Mouse (Mus musculus) splenic B cell, adult 2 months (primary cell): ENCODE results near the gene Bicc1.

Experiments
- DNase-seq: peaks from one replicate; pipeline ENCODE4 v3.0.0-alpha.2; 2011; ENCODE audit warnings: low read depth, low spot score
- H3K27me3 ChIP-seq: 2 replicates; pipeline ENCODE4 v1.6.1; 2012; ENCODE audit warnings: mild to moderate bottlenecking, low read length, moderate library complexity, mixed read lengths; ENCODE audit not compliant: control insufficient read depth, poor library complexity, insufficient read depth, severe bottlenecking
- H3K36me3 ChIP-seq: 2 replicates; pipeline ENCODE4 v1.6.1; 2012; ENCODE audit warnings: mild to moderate bottlenecking, low read length, moderate library complexity, mixed read lengths; ENCODE audit not compliant: control insufficient read depth, poor library complexity, insufficient read depth, severe bottlenecking

The Bicc1 gene

GRCm38 (mm10) chr10:71159676-71160235, at the start of gene Bicc1:
Bicc1 (minus strand) TSS chr10:71159700.
- no peak for DNase-seq
- H3K36me3 ChIP-seq, result no peaks in the 10 kb centered on the region
- H3K27me3 ChIP-seq, result no peaks in the 10 kb centered on the region

GRCm38 (mm10) chr10:71201512-71201911, 42.0 kb upstream of the Bicc1 start:
- no peaks in the 10 kb centered on the region for H3K27me3 ChIP-seq
- no peak for DNase-seq

GRCm38 (mm10) chr10:71200964-71201363, 41.5 kb upstream of the Bicc1 start:
- Histone ChIP-seq H3K27me3 (no peaks in the 10 kb centered on the region), H3K36me3 (no peaks in the 10 kb centered on the region)
- DNase-seq, result no peak

More at GRCm38 (mm10) chr10:71201512-71201911, 42.0 kb upstream of the Bicc1 start:
- no peaks in the 10 kb centered on the region for H3K36me3 ChIP-seq

- Histone ChIP-seq H3K27me3 (no peaks in the 10 kb centered on the region), H3K36me3 (no peaks in the 10 kb centered on the region)
- no peak for DNase-seq
These were observed 39.2 kb upstream of the Bicc1 start for GRCm38 (mm10) chr10:71198676-71199075.

GRCm38 (mm10) chr10:71197036-71197785, 37.7 kb upstream of the Bicc1 start:
- DNase-seq, result no peak
- Histone ChIP-seq H3K36me3 (no peaks in the 10 kb centered on the region), H3K27me3 (no peaks in the 10 kb centered on the region)

GRCm38 (mm10) chr10:71195501-71195900, 36.0 kb upstream of the Bicc1 start:
- H3K27me3 ChIP-seq, result no peaks in the 10 kb centered on the region
- no peak for DNase-seq
- H3K36me3 ChIP-seq, result no peaks in the 10 kb centered on the region

GRCm38 (mm10) chr10:71194713-71195112, 35.2 kb upstream of the Bicc1 start:
- no peaks in the 10 kb centered on the region for H3K27me3 ChIP-seq
- DNase-seq, result no peak

GRCm38 (mm10) chr10:71193319-71193718, 33.8 kb upstream of the Bicc1 start:
- Histone ChIP-seq H3K27me3 (no peaks in the 10 kb centered on the region), H3K36me3 (no peaks in the 10 kb centered on the region)
- DNase-seq, result no peak

More at GRCm38 (mm10) chr10:71194713-71195112, 35.2 kb upstream of the Bicc1 start:
- H3K36me3 ChIP-seq, result no peaks in the 10 kb centered on the region

- no peak for DNase-seq
- H3K27me3 ChIP-seq, result no peaks in the 10 kb centered on the region
- no peaks in the 10 kb centered on the region for H3K36me3 ChIP-seq
These were observed 33.4 kb upstream of the Bicc1 start for GRCm38 (mm10) chr10:71192886-71193285.

- DNase-seq, result no peak
- Histone ChIP-seq H3K36me3 (no peaks in the 10 kb centered on the region), H3K27me3 (no peaks in the 10 kb centered on the region)
These were observed 29.2 kb upstream of the Bicc1 start for GRCm38 (mm10) chr10:71188681-71189080.

- Histone ChIP-seq H3K36me3 (no peaks in the 10 kb centered on the region), H3K27me3 (no peaks in the 10 kb centered on the region)
- no peak for DNase-seq
These were observed 25.6 kb upstream of the Bicc1 start for GRCm38 (mm10) chr10:71185059-71185458.

- H3K27me3 ChIP-seq, result no peaks in the 10 kb centered on the region
- no peaks in the 10 kb centered on the region for H3K36me3 ChIP-seq
- DNase-seq, result no peak
These were observed 24.0 kb upstream of the Bicc1 start for GRCm38 (mm10) chr10:71183339-71184031.

- H3K36me3 ChIP-seq, result no peaks in the 10 kb centered on the region
- no peak for DNase-seq
- no peaks in the 10 kb centered on the region for H3K27me3 ChIP-seq
These were observed 22.4 kb upstream of the Bicc1 start for GRCm38 (mm10) chr10:71181931-71182330.

GRCm38 (mm10) chr10:71181091-71181490, 21.6 kb upstream of the Bicc1 start:
- DNase-seq, result no peak
- no peaks in the 10 kb centered on the region for H3K36me3 ChIP-seq
- H3K27me3 ChIP-seq, result no peaks in the 10 kb centered on the region

GRCm38 (mm10) chr10:71180057-71180456, 20.6 kb upstream of the Bicc1 start:
- Histone ChIP-seq H3K27me3 (no peaks in the 10 kb centered on the region), H3K36me3 (no peaks in the 10 kb centered on the region)
- DNase-seq, result no peak
